Mouse (Mus musculus): ENCODE data around the gene Anp32b.
A peak's percentile ranks its signal among the peaks of the same experiment; 100 is the strongest.

Anp32b gene

DNA sequence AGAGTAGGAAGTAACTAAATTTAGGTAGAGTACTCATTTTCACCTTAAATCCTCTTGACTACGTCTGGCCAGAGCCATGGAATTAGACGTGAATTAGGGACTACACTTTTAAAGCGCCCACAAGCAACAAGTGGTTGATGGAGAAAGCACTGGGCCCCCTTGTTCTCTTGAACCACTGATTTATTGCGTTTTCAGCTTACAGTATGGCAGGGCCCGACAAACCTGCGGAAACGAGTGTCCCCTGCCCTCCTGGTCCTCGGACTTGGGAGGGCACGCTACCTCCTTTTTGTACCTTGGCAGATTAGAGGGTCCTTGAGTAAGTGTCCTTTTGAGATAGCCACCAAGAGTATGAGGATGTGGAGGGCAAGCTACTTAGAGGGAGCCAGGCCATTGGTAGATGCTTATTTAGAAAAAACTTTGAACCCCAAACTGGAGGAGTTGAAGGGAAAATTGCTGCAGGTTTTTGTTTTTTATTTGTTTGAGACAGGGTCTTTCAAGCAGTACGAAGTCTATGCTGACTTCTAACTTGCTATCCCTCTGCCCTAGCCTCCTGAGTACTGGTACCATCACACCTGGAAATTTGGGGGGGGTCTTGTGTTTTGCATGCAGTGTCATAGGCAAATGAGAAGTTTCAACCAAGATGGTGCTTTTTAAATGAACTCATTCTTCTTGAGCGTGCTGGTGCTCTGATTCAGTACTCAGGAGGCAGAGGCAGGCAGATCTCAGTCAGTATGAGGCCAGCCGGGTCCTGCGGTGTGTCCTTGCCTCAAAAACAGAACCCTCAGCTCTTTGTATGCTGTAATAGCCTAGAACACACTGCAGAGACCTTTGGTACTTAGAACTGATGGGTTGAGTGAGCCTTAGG, 2.4 kb downstream of the Anp32b start:
- no peak for DNase-seq (ENCODE audit: low read depth, low spot score)

GRCm38 (mm10) chr4:46454097-46454864, 3.6 kb downstream of the Anp32b start:
- no peak for DNase-seq (ENCODE audit: low read depth, low spot score)

GRCm38 (mm10) chr4:46456762-46457161, 6.1 kb downstream of the Anp32b start:
- no peak for DNase-seq (ENCODE audit: low read depth, low spot score)

GRCm38 (mm10) chr4:46457186-46457585, 6.5 kb downstream of the Anp32b start:
- DNase-seq (ENCODE audit: low read depth, low spot score) = peak; percentile 45

DNA sequence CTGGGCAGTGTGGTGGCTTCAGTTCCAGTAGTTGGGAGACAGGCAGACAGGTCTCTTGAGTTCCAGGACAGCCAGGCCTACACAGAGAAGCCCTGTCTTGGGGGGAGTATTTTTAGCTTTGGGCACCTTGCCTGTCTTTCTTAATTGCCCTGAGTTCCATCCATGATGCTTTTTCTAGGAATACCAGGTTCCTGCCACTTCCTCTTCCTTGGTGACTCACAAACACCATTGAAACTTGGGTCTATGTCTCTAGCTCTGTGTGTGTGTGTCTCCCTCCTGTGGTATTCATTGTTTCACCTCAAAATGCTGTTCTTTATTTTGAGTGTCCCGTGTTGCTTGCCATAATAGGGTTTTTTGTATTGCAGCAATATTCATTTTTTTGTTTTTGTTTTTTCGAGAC, 7.7 kb downstream of the Anp32b start:
- DNase-seq (ENCODE audit: low read depth, low spot score) = peak; percentile 38

DNA sequence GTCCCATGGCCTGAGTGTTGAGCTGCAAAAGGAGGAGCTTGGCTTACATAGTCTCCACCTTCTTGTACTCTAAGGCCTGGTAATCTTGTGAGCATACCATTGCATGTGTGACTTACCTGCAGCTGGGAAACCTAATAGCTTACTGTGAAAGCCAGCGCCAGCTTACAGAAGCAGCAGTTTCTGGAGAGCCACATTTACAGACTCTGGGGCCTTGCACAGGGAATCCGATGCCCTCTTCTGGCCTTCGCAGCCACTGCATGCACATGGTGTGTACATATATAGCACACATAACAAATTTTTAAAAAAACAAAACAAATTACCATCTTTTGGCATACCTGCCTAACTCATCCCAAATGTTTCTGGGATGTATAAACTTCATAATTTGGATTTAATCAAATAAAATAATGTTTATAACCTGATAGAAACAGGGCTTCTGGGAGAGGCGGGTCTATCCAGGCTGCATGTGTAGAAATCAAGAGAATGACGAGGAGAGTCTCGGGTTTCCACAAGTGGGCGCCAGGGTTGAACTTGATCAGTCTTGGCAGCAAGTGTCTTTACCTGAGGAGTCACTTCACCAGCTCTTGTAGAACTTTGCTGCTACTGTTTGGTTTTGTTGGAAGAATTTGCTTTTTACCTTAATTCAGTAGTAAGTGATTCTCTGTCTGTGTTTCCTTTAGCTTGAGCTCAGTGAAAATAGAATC, 12.6 kb downstream of the Anp32b start:
- peak; percentile 64 for DNase-seq (ENCODE audit: low read depth, low spot score)

GRCm38 (mm10) chr4:46465740-46466139, 15.0 kb downstream of the Anp32b start:
- DNase-seq (ENCODE audit: low read depth, low spot score) = no peak

DNA sequence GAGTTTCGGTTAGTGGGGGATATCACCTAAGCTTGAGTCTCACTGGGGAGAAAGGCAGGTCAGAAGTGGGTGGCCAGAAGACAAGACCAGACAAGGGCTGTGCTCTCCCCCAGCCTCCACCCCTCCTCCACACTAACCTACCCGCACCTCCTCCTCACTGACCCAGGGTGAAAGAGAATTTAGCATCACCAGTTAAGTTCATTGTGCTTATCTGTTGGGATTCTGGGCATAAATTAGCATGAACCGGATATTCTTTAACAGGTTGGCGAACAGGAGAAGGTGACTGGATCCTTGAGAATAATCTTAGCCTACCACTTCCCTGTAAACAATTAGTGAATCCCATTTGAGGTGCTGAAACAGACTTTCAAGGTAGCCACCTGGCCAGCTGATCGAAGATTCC, 24.4 kb downstream of the Anp32b start:
- no peak for DNase-seq (ENCODE audit: low read depth, low spot score)

DNA sequence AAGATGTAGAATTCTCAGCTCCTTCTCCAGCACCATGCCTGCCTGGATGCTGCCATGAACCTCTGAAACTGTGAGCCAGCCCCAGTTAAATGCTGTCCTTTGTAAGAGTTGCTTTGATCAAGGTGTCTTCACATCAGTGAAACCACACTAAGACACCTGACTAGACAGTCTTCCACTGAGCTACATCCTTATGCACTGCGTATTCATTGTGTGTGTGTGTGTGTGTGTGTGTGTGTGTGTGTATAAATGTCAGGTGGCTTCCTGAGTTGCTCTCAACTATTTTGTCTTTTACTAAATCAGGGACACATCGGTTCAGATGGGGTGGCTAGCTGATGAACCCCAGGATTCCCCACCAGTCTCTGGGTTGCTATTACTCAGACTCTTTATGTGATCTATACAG, 28.4 kb downstream of the Anp32b start:
- no peak for DNase-seq (ENCODE audit: low read depth, low spot score)

- peak; percentile 49 for DNase-seq (ENCODE audit: low read depth, low spot score)
These were observed 35.2 kb downstream of the Anp32b start for GRCm38 (mm10) chr4:46485696-46486417.

GRCm38 (mm10) chr4:46487348-46487747, 36.6 kb downstream of the Anp32b start:
- peak; percentile 39 for DNase-seq (ENCODE audit: low read depth, low spot score)

GRCm38 (mm10) chr4:46489028-46489925, 38.6 kb downstream of the Anp32b start, which contains the start of gene Nans:
TSS of gene Nans (plus strand) at chr4:46489248.
- peak; percentile 95 for DNase-seq (ENCODE audit: low read depth, low spot score)

- no peak for DNase-seq (ENCODE audit: low read depth, low spot score)
These were observed 42.4 kb downstream of the Anp32b start for GRCm38 (mm10) chr4:46493071-46493470.

DNA sequence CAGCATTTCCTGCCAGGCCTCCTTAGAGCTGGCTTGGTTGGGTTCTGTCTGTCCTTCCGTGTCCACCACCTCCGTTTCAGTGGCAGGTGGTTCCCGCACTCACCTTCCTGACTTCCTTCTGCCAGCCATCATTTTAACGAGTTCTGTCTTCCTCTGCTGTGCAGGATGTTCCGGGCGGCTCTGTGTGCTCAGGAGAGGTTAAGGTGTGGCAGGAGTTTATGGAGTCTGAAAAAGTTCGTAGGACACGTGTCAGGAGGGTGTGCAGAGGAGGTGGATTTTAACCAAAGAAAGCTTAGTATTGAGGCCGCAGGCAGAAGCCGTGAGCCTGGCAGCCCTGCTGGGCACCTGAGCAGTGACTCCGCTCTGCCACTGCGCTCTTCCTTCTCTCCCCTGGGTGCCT, 44.8 kb downstream of the Anp32b start:
- DNase-seq (ENCODE audit: low read depth, low spot score) = no peak

- DNase-seq (ENCODE audit: low read depth, low spot score) = peak; percentile 83
These were observed 46.7 kb downstream of the Anp32b start for GRCm38 (mm10) chr4:46497286-46497892.

DNA sequence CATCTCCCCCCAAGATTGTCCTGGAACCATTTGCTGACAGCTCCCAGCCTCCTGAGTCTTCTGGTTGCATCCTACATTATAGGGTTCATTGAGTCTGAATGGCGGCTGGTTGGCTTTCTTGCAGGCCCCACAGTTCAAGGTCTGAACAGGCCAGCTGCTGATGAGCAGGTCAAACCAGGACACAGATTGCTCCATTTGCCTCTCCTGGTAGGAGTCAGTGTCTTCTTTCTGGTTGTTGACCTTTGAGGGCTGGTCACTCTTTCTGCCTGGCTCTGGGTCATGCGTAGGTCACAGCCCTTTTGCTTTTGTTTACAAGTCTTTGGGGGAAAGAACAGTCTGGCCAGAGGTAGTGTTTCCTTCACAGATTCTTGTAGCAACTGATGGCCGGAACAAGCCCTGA, 47.8 kb downstream of the Anp32b start:
- no peak for DNase-seq (ENCODE audit: low read depth, low spot score)

- peak; percentile 61 for DNase-seq (ENCODE audit: low read depth, low spot score)
These were observed 48.3 kb downstream of the Anp32b start for GRCm38 (mm10) chr4:46498976-46499375.

DNA sequence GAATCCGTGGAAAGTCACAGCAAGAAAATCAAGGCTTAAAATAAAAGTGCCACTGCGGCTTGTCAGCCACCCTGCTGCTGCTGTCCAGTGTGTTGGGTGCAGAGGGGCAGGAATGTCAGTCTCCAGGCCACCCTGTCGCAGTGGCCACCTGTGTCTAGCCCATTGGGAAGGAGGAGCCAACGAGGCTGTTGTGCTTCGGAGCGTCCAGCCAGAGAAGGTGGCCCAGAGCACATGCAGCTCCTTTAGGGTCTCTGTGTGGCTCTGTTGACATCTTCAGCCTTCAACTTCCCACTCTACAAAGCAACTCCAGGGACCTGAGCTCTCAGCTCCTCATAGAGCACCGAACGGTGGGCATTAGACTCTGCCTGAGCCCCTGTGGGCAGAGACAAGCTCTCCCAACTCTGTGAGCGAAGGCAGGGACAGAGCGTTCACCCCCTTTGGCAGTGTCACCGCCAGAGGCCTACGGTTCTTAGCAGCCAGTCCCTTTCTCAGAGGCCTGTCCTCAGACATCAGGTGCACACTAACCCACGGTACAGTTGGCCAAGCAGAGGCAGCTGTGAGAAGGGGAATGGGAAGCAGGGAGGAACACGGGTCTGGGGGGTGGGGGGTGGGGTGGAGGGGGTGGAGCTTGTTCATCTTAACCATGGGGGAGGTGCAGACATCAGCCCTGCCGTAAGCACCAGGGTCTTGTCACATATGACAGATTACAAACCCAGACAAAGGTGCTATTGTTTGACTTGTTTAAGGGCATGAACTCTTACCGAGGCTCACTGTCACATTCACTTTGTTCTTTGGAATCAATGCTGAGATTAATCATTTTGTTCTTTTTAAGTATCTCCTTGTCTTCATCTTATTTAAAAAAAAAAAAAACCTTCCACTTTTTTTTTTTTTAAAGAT, 52.2 kb downstream of the Anp32b start:
- no peak for DNase-seq (ENCODE audit: low read depth, low spot score)

DNA sequence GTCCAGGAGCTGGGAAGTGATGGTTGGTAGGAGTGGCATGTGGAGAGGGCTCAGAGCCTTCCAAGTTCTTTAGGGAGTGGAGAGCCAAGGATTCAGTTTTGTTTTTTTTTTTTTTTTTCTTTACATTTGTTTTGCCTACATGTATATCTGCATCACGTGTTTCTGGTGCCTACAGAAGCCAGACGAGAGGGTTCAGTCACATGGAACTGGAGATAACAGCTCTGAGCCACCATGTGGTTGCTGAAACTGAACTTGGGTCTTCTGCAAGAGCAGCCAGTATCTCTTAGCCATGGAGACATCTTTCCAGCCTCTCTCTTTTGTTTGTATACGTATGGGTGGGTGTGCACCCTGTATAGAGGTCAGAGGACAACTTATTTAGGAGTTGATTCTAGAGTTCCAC, 53.2 kb downstream of the Anp32b start:
- DNase-seq (ENCODE audit: low read depth, low spot score) = no peak

All from 3T3-L1 (cell line).